ENCODE assay signal across 19 mouse cellular contexts in genomic region chr2:125419681-125420080, GRCm38 (mm10).
DNase-seq lines count a peak whose midpoint lies in the region; ATAC-seq and TF ChIP-seq lines count a peak whose summit lies in the region.
"Had no signal": no experiment of that assay in that cellular context is flagged by ENCODE, and none has a peak within 500 bp of the region (broad histone marks: within the 10 kb centered on the region; RNA-seq: fewer than 3 reads in every experiment).

No protein-coding gene starts in this region.

- no peak for ATAC-seq in intestine, embryonic 16.5 days
- ATAC-seq in intestine, embryonic 15.5 days, result no peak
- no peak for ATAC-seq in midbrain, postnatal 0 days (ENCODE audit: low FRiP score)
- ATAC-seq: forebrain, embryonic 15.5 days; hindbrain, embryonic 16.5 days had no signal

- peaks cover 2% of the 10 kb centered on the region; the same call in 1 of the 2 replicates for H3K4me1 ChIP-seq in intestine, embryonic 16.5 days (ENCODE audit: control insufficient read depth, insufficient read depth, low read length)
- 0 out of 2 replicates have a peak, but pooled peaks cover 2% of the 10 kb centered on the region for H3K4me1 ChIP-seq in intestine, embryonic 15.5 days (replicated peaks)
- H3K4me1 ChIP-seq in midbrain, postnatal 0 days (ENCODE audit: insufficient read depth, low read length), result no peaks in the 10 kb centered on the region
- H3K4me1 ChIP-seq: neural tube, embryonic 13.5 days had no signal

- intact Hi-C loops in gastrocnemius, postnatal 14 days (cut with DNase I; ENCODE audit: low total_unique reads), result no loop called here

- no peak overlapping the region for H3K4me2 ChIP-seq in intestine, embryonic 16.5 days (ENCODE audit: low read depth, low read length)
- no peak overlapping the region for H3K4me2 ChIP-seq in intestine, embryonic 15.5 days (replicated peaks)
- H3K4me2 ChIP-seq in midbrain, postnatal 0 days (ENCODE audit: low read depth, low read length, poor library complexity, severe bottlenecking), result no peak overlapping the region
- H3K4me2 ChIP-seq: embryonic facial prominence, embryonic 12.5 days; forebrain, embryonic 15.5 days; heart, embryonic 15.5 days; midbrain, embryonic 11.5 days; neural tube, embryonic 13.5 days had no signal

- DNase-seq in adrenal gland, postnatal 10 days, result peak; percentile 31
- DNase-seq in adrenal gland, adult 8-10 months, result no peak
- peak; percentile 30 for DNase-seq in gastrocnemius, postnatal 14 days
- no peak for DNase-seq in gastrocnemius, postnatal 25 days
- peak; percentile 64 for DNase-seq in testis, postnatal 10 days (ENCODE audit: low spot score)
- DNase-seq in midbrain, postnatal 0 days (ENCODE audit: low spot score), result no peak
- DNase-seq: kidney, postnatal 4 days; liver; lung, adult 18-20 months; lung, postnatal 36 days; thymus, postnatal 4 days had no signal

- H3K4me3 ChIP-seq in intestine, embryonic 16.5 days (ENCODE audit: low read length), result no peak overlapping the region
- H3K4me3 ChIP-seq in intestine, embryonic 15.5 days (replicated peaks), result no peak overlapping the region
- no peak overlapping the region for H3K4me3 ChIP-seq in midbrain, postnatal 0 days (ENCODE audit: low read depth, low read length)
- H3K4me3 ChIP-seq: embryonic facial prominence, embryonic 12.5 days; forebrain, embryonic 15.5 days; heart, embryonic 15.5 days; neural tube, embryonic 13.5 days had no signal

- H3K27ac ChIP-seq in intestine, embryonic 16.5 days (ENCODE audit: low read length), result peak overlapping the region; percentile 30; the same call in 1 of the 2 replicates
- H3K27ac ChIP-seq in intestine, embryonic 15.5 days, result no peak overlapping the region
- no peak overlapping the region for H3K27ac ChIP-seq in midbrain, postnatal 0 days (ENCODE audit: low read depth, low read length)
- H3K27ac ChIP-seq: embryonic facial prominence, embryonic 12.5 days; forebrain, embryonic 15.5 days; heart, embryonic 15.5 days; neural tube, embryonic 13.5 days had no signal

- no peaks in the 10 kb centered on the region for H3K27me3 ChIP-seq in intestine, embryonic 16.5 days (replicated peaks; ENCODE audit: control insufficient read depth, insufficient read depth, low read length)
- H3K27me3 ChIP-seq in intestine, embryonic 15.5 days (replicated peaks), result no peaks in the 10 kb centered on the region
- no peaks in the 10 kb centered on the region for H3K27me3 ChIP-seq in midbrain, postnatal 0 days (ENCODE audit: insufficient read depth, low read length)
- H3K27me3 ChIP-seq: embryonic facial prominence, embryonic 12.5 days; forebrain, embryonic 15.5 days; heart, embryonic 15.5 days; neural tube, embryonic 13.5 days had no signal

- no peak overlapping the region for H3K9ac ChIP-seq in intestine, embryonic 16.5 days (ENCODE audit: low read depth, low read length)
- no peak overlapping the region for H3K9ac ChIP-seq in intestine, embryonic 15.5 days
- no peak overlapping the region for H3K9ac ChIP-seq in midbrain, postnatal 0 days (replicated peaks; ENCODE audit: low read length, poor library complexity, severe bottlenecking)
- H3K9ac ChIP-seq: embryonic facial prominence, embryonic 12.5 days; forebrain, embryonic 15.5 days; heart, embryonic 15.5 days; neural tube, embryonic 13.5 days had no signal

- no peaks in the 10 kb centered on the region for H3K36me3 ChIP-seq in intestine, embryonic 16.5 days (ENCODE audit: control insufficient read depth, insufficient read depth, low read length)
- H3K36me3 ChIP-seq in intestine, embryonic 15.5 days, result no peaks in the 10 kb centered on the region
- H3K36me3 ChIP-seq in midbrain, postnatal 0 days (ENCODE audit: insufficient read depth, low read length), result no peaks in the 10 kb centered on the region
- H3K36me3 ChIP-seq: embryonic facial prominence, embryonic 12.5 days; forebrain, embryonic 15.5 days; heart, embryonic 15.5 days; neural tube, embryonic 13.5 days had no signal

- no peaks in the 10 kb centered on the region for H3K9me3 ChIP-seq in intestine, embryonic 16.5 days (ENCODE audit: control insufficient read depth, low read length)
- H3K9me3 ChIP-seq in intestine, embryonic 15.5 days, result no peaks in the 10 kb centered on the region
- H3K9me3 ChIP-seq in midbrain, postnatal 0 days (ENCODE audit: low read length), result no peaks in the 10 kb centered on the region
- H3K9me3 ChIP-seq: embryonic facial prominence, embryonic 12.5 days; forebrain, embryonic 15.5 days; heart, embryonic 15.5 days; neural tube, embryonic 13.5 days had no signal

- 76% methylated on average over 4 of the region's 4 CpGs for WGBS in intestine, embryonic 16.5 days
- 79% methylated on average over 4 of the region's 4 CpGs for WGBS in intestine, embryonic 15.5 days
- WGBS in midbrain, postnatal 0 days, result 80% methylated on average over 4 of the region's 4 CpGs

- no peak for TF ChIP-seq CTCF in midbrain, postnatal 0 days (IDR thresholded peaks at IDR 0.05)

Comparison
In these comparisons a context has a peak if more than half of its experiments do, and no peak if none do; other contexts are left out.
1. DNase-seq: peak in adrenal gland, postnatal 10 days (single experiment), gastrocnemius, postnatal 14 days (single experiment) and testis, postnatal 10 days (single experiment); none in adrenal gland, adult 8-10 months (single experiment), gastrocnemius, postnatal 25 days (single experiment) and midbrain, postnatal 0 days (single experiment).